Comparison of ENCODE assay signal across 12 mouse cellular contexts in the genomic region with DNA sequence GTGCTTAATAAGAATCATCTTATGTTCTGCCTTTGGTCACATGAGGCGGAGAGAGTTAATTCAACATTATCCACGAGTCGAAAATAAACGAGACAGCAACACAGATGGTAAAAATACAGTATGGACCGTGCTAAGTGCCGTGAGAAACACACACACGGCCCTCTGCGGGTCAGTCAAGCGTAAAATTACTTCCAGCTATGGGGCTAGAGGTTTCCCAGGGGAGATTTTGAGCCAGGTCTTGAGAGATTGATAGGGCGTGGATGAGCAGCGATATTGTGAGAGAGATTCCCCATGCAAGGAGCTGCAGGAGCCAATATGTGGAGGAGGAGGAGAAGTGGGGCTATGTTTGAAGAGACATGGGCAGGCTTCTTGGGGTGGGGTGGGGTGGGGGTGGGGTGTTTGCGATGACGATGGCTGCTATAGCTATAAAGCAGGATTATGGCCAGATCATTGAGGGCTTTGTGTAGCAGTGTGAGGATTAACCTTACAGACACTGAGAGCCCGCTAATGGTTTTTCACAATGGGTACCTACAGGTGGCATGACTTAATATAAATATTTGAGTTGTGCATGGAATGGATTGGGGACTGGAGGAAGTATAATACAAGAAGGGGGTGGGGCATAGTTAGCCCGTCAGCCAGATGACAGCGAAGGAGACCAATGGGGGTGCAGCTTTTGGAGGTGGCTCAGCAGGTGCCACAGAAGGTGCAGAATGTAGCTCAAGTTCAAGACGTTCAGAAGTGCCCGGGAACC.
DNase-seq lines count a peak whose midpoint lies in the region; ATAC-seq and TF ChIP-seq lines count a peak whose summit lies in the region.
"Had no signal": no experiment of that assay in that cellular context is flagged by ENCODE, and none has a peak within 500 bp of the region (broad histone marks: within the 10 kb centered on the region; RNA-seq: fewer than 3 reads in every experiment).

No protein-coding gene starts in this region.

- no peaks in the 10 kb centered on the region for H3K9me3 ChIP-seq in kidney, embryonic 16.5 days (ENCODE audit: low read length)
- no peaks in the 10 kb centered on the region for H3K9me3 ChIP-seq in hindbrain, embryonic 14.5 days (ENCODE audit: control insufficient read depth, low read length)
- H3K9me3 ChIP-seq: G1E; heart, embryonic 12.5 days had no signal

- peak overlapping the region; percentile 47 for H3K27ac ChIP-seq in kidney, embryonic 16.5 days (ENCODE audit: low read length)
- H3K27ac ChIP-seq in hindbrain, embryonic 14.5 days, result 0 out of 2 replicates have a peak overlapping the region, but pooled peaks have one; percentile 5

- no peak for DNase-seq in kidney, postnatal 36 days
- peak; percentile 50 for DNase-seq in brain, embryonic 14.5 days (ENCODE audit: low read depth)
- DNase-seq in hindbrain, embryonic 14.5 days (ENCODE audit: low spot score), result no peak
- DNase-seq in retina, embryonic 14.5 days (ENCODE audit: low spot score), result peak; percentile 69
- no peak for DNase-seq in cerebellum, adult 11-12 months
- DNase-seq: cerebellum, adult 9-11 months; kidney, postnatal 14 days; right cerebral cortex, postnatal 25 days had no signal

- no peak for TF ChIP-seq CTCF in brain, embryonic 14.5 days (IDR thresholded peaks at IDR 0.05; ENCODE audit: borderline replicate concordance, extremely low read depth, insufficient read depth, insufficient read length)

- H3K9ac ChIP-seq in kidney, embryonic 16.5 days (replicated peaks; ENCODE audit: low read length), result no peak overlapping the region
- H3K9ac ChIP-seq in hindbrain, embryonic 14.5 days, result no peak overlapping the region
- H3K9ac ChIP-seq: heart, embryonic 12.5 days had no signal

- H3K36me3 ChIP-seq in kidney, embryonic 16.5 days (ENCODE audit: insufficient read depth, low read length), result peaks cover 22% of the 10 kb centered on the region
- peaks cover 5% of the 10 kb centered on the region; the same call in 1 of the 2 replicates for H3K36me3 ChIP-seq in hindbrain, embryonic 14.5 days (replicated peaks; ENCODE audit: control insufficient read depth, insufficient read depth)
- H3K36me3 ChIP-seq: G1E had no signal

- WGBS in kidney, embryonic 16.5 days, result 51% methylated on average over 18 of the region's 18 CpGs
- WGBS in hindbrain, embryonic 14.5 days, result 45% methylated on average over 18 of the region's 18 CpGs

- no peak overlapping the region for H3K4me2 ChIP-seq in kidney, embryonic 16.5 days (replicated peaks; ENCODE audit: low read depth, low read length)
- no peak overlapping the region for H3K4me2 ChIP-seq in hindbrain, embryonic 14.5 days (replicated peaks)
- H3K4me2 ChIP-seq: heart, embryonic 12.5 days had no signal

- H3K4me3 ChIP-seq in kidney, embryonic 16.5 days (ENCODE audit: low read length), result no peak overlapping the region
- H3K4me3 ChIP-seq in hindbrain, embryonic 14.5 days (replicated peaks; ENCODE audit: low read length), result no peak overlapping the region
- H3K4me3 ChIP-seq: heart, embryonic 12.5 days had no signal

- H3K4me1 ChIP-seq in kidney, embryonic 16.5 days (ENCODE audit: insufficient read depth, low read length), result peaks cover 31% of the 10 kb centered on the region
- peaks cover 23% of the 10 kb centered on the region for H3K4me1 ChIP-seq in hindbrain, embryonic 14.5 days (replicated peaks; ENCODE audit: control insufficient read depth, insufficient read depth, low read length)

- TF ChIP-seq POLR2A in brain, embryonic 14.5 days (IDR thresholded peaks at IDR 0.05; ENCODE audit: borderline replicate concordance, extremely low read depth, insufficient read depth, insufficient read length, poor library complexity, severe bottlenecking), result no peak

- no peaks in the 10 kb centered on the region for H3K27me3 ChIP-seq in kidney, embryonic 16.5 days (ENCODE audit: insufficient read depth, low read length)
- H3K27me3 ChIP-seq in hindbrain, embryonic 14.5 days (ENCODE audit: control insufficient read depth, insufficient read depth, low read length), result no peaks in the 10 kb centered on the region
- H3K27me3 ChIP-seq: heart, embryonic 12.5 days had no signal

- ATAC-seq in kidney, embryonic 16.5 days (ENCODE audit: low FRiP score, low TSS enrichment), result peak; percentile 39; the same call in 1 of the 2 replicates
- no peak for ATAC-seq in hindbrain, embryonic 14.5 days (ENCODE audit: low FRiP score)
- ATAC-seq in CD4-positive, CD25-positive, alpha-beta regulatory T cell, adult 4 months, result no peak

Comparison
In these comparisons a context has a peak if more than half of its experiments do, and no peak if none do; other contexts are left out.
1. DNase-seq: peak in brain, embryonic 14.5 days (single experiment) and retina, embryonic 14.5 days (single experiment); none in kidney, postnatal 36 days (0 of 2), hindbrain, embryonic 14.5 days (single experiment) and cerebellum, adult 11-12 months (single experiment).